Mouse (Mus musculus) liver, embryonic 12.5 days (tissue): ENCODE measurements at regions not wholly inside any gene's neighbourhood (a gene's known extent, or its start where the extent isn't known, plus 50 kb on each side); places are given as distances from the start of the nearest gene placed in this dataset.
A peak's percentile ranks its signal among the peaks of the same experiment; 100 is the strongest.

ENCODE experiments used
- ATAC-seq: fragments of 200-750 bp; cut with Nextera tagmentation; 2 replicates; pipeline ENCODE4 v1.8.0; 2017; ENCODE audit warnings: moderate number of reproducible peaks, mild to moderate bottlenecking, moderate library complexity
- H3K27ac ChIP-seq: fragments of 300-500 bp; sonication (generic); 2 replicates; pipeline ENCODE4 v1.5.1; 2016; ENCODE audit warnings: mild to moderate bottlenecking
- H3K27me3 ChIP-seq: fragments of 300-500 bp; sonication (generic); replicated peaks from 2 replicates; pipeline ENCODE4 v1.6.1; 2016; ENCODE audit warnings: mild to moderate bottlenecking, moderate library complexity
- H3K36me3 ChIP-seq: fragments of 300-500 bp; sonication (generic); 2 replicates; pipeline ENCODE4 v1.6.1; 2016; ENCODE audit warnings: mild to moderate bottlenecking, moderate library complexity
- H3K4me1 ChIP-seq: fragments of 300-500 bp; sonication (generic); 2 replicates; pipeline ENCODE4 v1.6.1; 2016
- H3K4me2 ChIP-seq: fragments of 300-500 bp; sonication (generic); 2 replicates; pipeline ENCODE4 v1.6.1; 2016; ENCODE audit warnings: mild to moderate bottlenecking, moderate library complexity
- H3K4me3 ChIP-seq: fragments of 300-500 bp; sonication (generic); 2 replicates; pipeline ENCODE4 v1.5.1; 2016; ENCODE audit warnings: mild to moderate bottlenecking, moderate library complexity
- H3K9ac ChIP-seq: fragments of 300-500 bp; sonication (generic); 2 replicates; pipeline ENCODE4 v1.6.1; 2016; ENCODE audit warnings: mild to moderate bottlenecking, moderate library complexity
- H3K9me3 ChIP-seq: fragments of 300-500 bp; sonication (generic); replicated peaks from 2 replicates; pipeline ENCODE4 v1.6.1; 2016; ENCODE audit warnings: mild to moderate bottlenecking, moderate library complexity
- WGBS: fragments of 180-500 bp; shearing (Covaris S2); methylation state at CpG from one replicate; pipeline ENCODE4 v1.1.7; 2016; ENCODE audit not compliant: insufficient replicate concordance; 5-methylcytosine and 5-hydroxymethylcytosine counted together

GRCm38 (mm10) chr17:72782775-72783174 is 53.5 kb upstream of the Ypel5 start:
- ATAC-seq: no peak

GRCm38 (mm10) chr17:72781786-72782185 is 54.5 kb upstream of the Ypel5 start:
- Histone ChIP-seq H3K9ac (no peak overlapping the region), H3K9me3 (no peaks in the 10 kb centered on the region), H3K4me2 (no peak overlapping the region), H3K36me3 (no peaks in the 10 kb centered on the region), H3K4me1 (no peaks in the 10 kb centered on the region), H3K27ac (no peak overlapping the region), H3K27me3 (no peaks in the 10 kb centered on the region), H3K4me3 (no peak overlapping the region)
- no peak for ATAC-seq
- WGBS: 17% methylated on average over 6 of the region's 6 CpGs

More at GRCm38 (mm10) chr17:72782775-72783174, 53.5 kb upstream of the Ypel5 start:
- 51% methylated on average over 7 of the region's 7 CpGs for WGBS
- Histone ChIP-seq H3K4me3 (no peak overlapping the region), H3K9me3 (no peaks in the 10 kb centered on the region), H3K36me3 (no peaks in the 10 kb centered on the region), H3K4me1 (no peaks in the 10 kb centered on the region), H3K4me2 (no peak overlapping the region), H3K27me3 (no peaks in the 10 kb centered on the region), H3K27ac (no peak overlapping the region), H3K9ac (no peak overlapping the region)

- WGBS: 41% methylated on average over 4 of the region's 4 CpGs
- Histone ChIP-seq H3K4me3 (no peak overlapping the region), H3K27me3 (no peaks in the 10 kb centered on the region), H3K9ac (no peak overlapping the region), H3K9me3 (no peaks in the 10 kb centered on the region), H3K36me3 (no peaks in the 10 kb centered on the region), H3K4me2 (no peak overlapping the region), H3K4me1 (no peaks in the 10 kb centered on the region), H3K27ac (no peak overlapping the region)
- ATAC-seq: no peak
These were observed 68.0 kb upstream of the Ypel5 start for GRCm38 (mm10) chr17:72768266-72768665.

GRCm38 (mm10) chr17:72760937-72761336 is 75.3 kb upstream of the Ypel5 start:
- no peak overlapping the region for H3K27ac ChIP-seq
- WGBS: 59% methylated on average over 3 of the region's 3 CpGs
- H3K4me3 ChIP-seq: no peak overlapping the region
- H3K9me3 ChIP-seq: no peaks in the 10 kb centered on the region
- H3K9ac ChIP-seq: no peak overlapping the region
- no peak for ATAC-seq
- H3K36me3 ChIP-seq: no peaks in the 10 kb centered on the region
- H3K4me2 ChIP-seq: no peak overlapping the region
- H3K27me3 ChIP-seq: no peaks in the 10 kb centered on the region
- H3K4me1 ChIP-seq: no peaks in the 10 kb centered on the region

- no peak for ATAC-seq
- no peak overlapping the region for H3K9ac ChIP-seq
- no peaks in the 10 kb centered on the region for H3K9me3 ChIP-seq
- no peak overlapping the region for H3K4me2 ChIP-seq
- H3K27me3 ChIP-seq: no peaks in the 10 kb centered on the region
- 52% methylated on average over 4 of the region's 4 CpGs for WGBS
- no peaks in the 10 kb centered on the region for H3K36me3 ChIP-seq
- H3K27ac ChIP-seq: no peak overlapping the region
- no peaks in the 10 kb centered on the region for H3K4me1 ChIP-seq
- H3K4me3 ChIP-seq: no peak overlapping the region
These were observed 89.8 kb upstream of the Ypel5 start for GRCm38 (mm10) chr17:72746411-72746810.

- no peak overlapping the region for H3K4me3 ChIP-seq
- H3K9ac ChIP-seq: no peak overlapping the region
- H3K27ac ChIP-seq: no peak overlapping the region
- no peak for ATAC-seq
- no peaks in the 10 kb centered on the region for H3K4me1 ChIP-seq
- no peaks in the 10 kb centered on the region for H3K27me3 ChIP-seq
- no peaks in the 10 kb centered on the region for H3K36me3 ChIP-seq
- WGBS: 72% methylated on average over 1 of the region's 1 CpGs
- H3K9me3 ChIP-seq: no peaks in the 10 kb centered on the region
- no peak overlapping the region for H3K4me2 ChIP-seq
These were observed 103.2 kb upstream of the Ypel5 start for GRCm38 (mm10) chr17:72733006-72733405.

GRCm38 (mm10) chr17:72731691-72732090 is 104.6 kb upstream of the Ypel5 start:
- H3K4me3 ChIP-seq: no peak overlapping the region
- H3K27ac ChIP-seq: no peak overlapping the region
- WGBS: 67% methylated on average over 6 of the region's 6 CpGs
- no peaks in the 10 kb centered on the region for H3K9me3 ChIP-seq
- no peak overlapping the region for H3K9ac ChIP-seq
- no peaks in the 10 kb centered on the region for H3K4me1 ChIP-seq
- ATAC-seq: no peak
- H3K36me3 ChIP-seq: no peaks in the 10 kb centered on the region
- H3K4me2 ChIP-seq: no peak overlapping the region
- H3K27me3 ChIP-seq: no peaks in the 10 kb centered on the region

GRCm38 (mm10) chr17:72731175-72731574 is 105.1 kb upstream of the Ypel5 start:
- H3K9me3 ChIP-seq: no peaks in the 10 kb centered on the region
- no peak overlapping the region for H3K27ac ChIP-seq
- no peaks in the 10 kb centered on the region for H3K27me3 ChIP-seq
- no peaks in the 10 kb centered on the region for H3K36me3 ChIP-seq
- no peak overlapping the region for H3K4me3 ChIP-seq
- WGBS: 65% methylated on average over 5 of the region's 5 CpGs
- no peak overlapping the region for H3K4me2 ChIP-seq
- ATAC-seq: no peak
- no peaks in the 10 kb centered on the region for H3K4me1 ChIP-seq
- no peak overlapping the region for H3K9ac ChIP-seq

GRCm38 (mm10) chr17:72720753-72721152 is 115.5 kb upstream of the Ypel5 start:
- no peak overlapping the region for H3K9ac ChIP-seq
- H3K36me3 ChIP-seq: no peaks in the 10 kb centered on the region
- no peak overlapping the region for H3K4me3 ChIP-seq
- H3K27me3 ChIP-seq: no peaks in the 10 kb centered on the region
- H3K9me3 ChIP-seq: no peaks in the 10 kb centered on the region
- 48% methylated on average over 7 of the region's 7 CpGs for WGBS
- H3K27ac ChIP-seq: no peak overlapping the region
- no peaks in the 10 kb centered on the region for H3K4me1 ChIP-seq
- no peak for ATAC-seq
- H3K4me2 ChIP-seq: no peak overlapping the region

GRCm38 (mm10) chr17:72719618-72720017 is 115.2 kb upstream of the Alk start:
- no peak overlapping the region for H3K4me2 ChIP-seq
- no peak for ATAC-seq
- H3K36me3 ChIP-seq: no peaks in the 10 kb centered on the region
- no peak overlapping the region for H3K9ac ChIP-seq
- no peaks in the 10 kb centered on the region for H3K4me1 ChIP-seq
- H3K9me3 ChIP-seq: no peaks in the 10 kb centered on the region
- 57% methylated on average over 4 of the region's 4 CpGs for WGBS
- H3K27me3 ChIP-seq: no peaks in the 10 kb centered on the region
- H3K4me3 ChIP-seq: no peak overlapping the region
- H3K27ac ChIP-seq: no peak overlapping the region

GRCm38 (mm10) chr17:72691630-72692029 is 87.2 kb upstream of the Alk start:
- 69% methylated on average over 7 of the region's 7 CpGs for WGBS
- Histone ChIP-seq H3K4me1 (no peaks in the 10 kb centered on the region), H3K4me3 (no peak overlapping the region), H3K4me2 (no peak overlapping the region), H3K36me3 (no peaks in the 10 kb centered on the region), H3K9me3 (no peaks in the 10 kb centered on the region), H3K9ac (no peak overlapping the region), H3K27ac (no peak overlapping the region), H3K27me3 (no peaks in the 10 kb centered on the region)
- ATAC-seq: no peak

- Histone ChIP-seq H3K27me3 (no peaks in the 10 kb centered on the region), H3K36me3 (no peaks in the 10 kb centered on the region), H3K4me3 (no peak overlapping the region), H3K27ac (no peak overlapping the region), H3K4me1 (no peaks in the 10 kb centered on the region), H3K4me2 (no peak overlapping the region), H3K9me3 (no peaks in the 10 kb centered on the region), H3K9ac (no peak overlapping the region)
- WGBS: 78% methylated on average over 10 of the region's 10 CpGs
- ATAC-seq: no peak
These were observed 85.2 kb upstream of the Alk start for GRCm38 (mm10) chr17:72689606-72690005.

- Histone ChIP-seq H3K4me2 (no peak overlapping the region), H3K9me3 (no peaks in the 10 kb centered on the region), H3K27me3 (no peaks in the 10 kb centered on the region), H3K36me3 (no peaks in the 10 kb centered on the region), H3K4me1 (no peaks in the 10 kb centered on the region), H3K4me3 (no peak overlapping the region), H3K27ac (no peak overlapping the region), H3K9ac (no peak overlapping the region)
- ATAC-seq: peak; percentile 59
- WGBS: 64% methylated on average over 8 of the region's 8 CpGs
These were observed 84.4 kb upstream of the Alk start for GRCm38 (mm10) chr17:72688800-72689199.
